Mouse (Mus musculus) thymus, postnatal 25 days (tissue): ENCODE measurements around the gene Gmppa.

Experiments used
- DNase-seq: peaks from one replicate; pipeline ENCODE4 v3.0.0; 2022

The Gmppa gene

GRCm38 (mm10) chr1:75423780-75424390 is 11.8 kb upstream of the Gmppa start:
- no peak for DNase-seq

- peak; percentile 15 for DNase-seq
Measured at GRCm38 (mm10) chr1:75425796-75426471, 9.8 kb upstream of the Gmppa start.

DNA sequence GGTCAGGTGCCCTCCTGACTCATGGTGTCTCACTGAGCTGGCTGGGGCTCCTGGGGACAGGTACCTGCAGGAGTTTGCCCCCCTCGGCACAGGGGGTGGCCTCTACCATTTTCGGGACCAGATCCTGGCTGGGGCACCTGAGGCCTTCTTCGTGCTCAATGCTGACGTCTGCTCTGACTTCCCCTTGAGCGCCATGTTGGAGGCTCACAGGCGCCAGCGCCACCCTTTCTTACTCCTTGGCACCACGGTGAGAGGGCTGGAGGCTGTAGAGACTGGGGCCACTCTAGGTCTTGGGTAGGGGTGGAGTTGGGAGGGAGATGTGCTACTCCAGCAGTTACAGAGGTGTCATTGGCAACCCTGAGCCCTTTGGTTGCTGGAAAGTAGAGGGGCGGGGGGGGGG is 3.1 kb downstream of the Gmppa start:
- DNase-seq, result no peak

DNA sequence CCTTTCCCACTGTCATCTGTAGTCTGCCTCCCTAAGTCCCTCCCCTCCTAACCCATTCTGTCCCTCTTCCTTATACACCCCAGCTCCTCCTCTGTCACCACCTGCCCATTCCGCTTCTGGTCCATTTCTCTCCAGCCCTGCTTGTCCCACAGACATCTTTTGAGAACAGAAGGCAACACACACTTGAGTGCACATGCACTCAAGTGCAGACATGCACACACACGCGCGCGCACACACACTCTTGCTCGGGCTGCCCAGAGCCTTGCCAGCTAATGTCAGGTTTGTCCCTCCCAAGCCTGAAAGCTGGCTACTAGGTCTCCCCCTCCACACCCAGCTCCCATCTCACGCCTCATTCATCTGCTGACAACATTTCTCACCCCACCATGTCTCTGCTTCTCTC is 4.9 kb downstream of the Gmppa start:
- DNase-seq, result no peak

DNA sequence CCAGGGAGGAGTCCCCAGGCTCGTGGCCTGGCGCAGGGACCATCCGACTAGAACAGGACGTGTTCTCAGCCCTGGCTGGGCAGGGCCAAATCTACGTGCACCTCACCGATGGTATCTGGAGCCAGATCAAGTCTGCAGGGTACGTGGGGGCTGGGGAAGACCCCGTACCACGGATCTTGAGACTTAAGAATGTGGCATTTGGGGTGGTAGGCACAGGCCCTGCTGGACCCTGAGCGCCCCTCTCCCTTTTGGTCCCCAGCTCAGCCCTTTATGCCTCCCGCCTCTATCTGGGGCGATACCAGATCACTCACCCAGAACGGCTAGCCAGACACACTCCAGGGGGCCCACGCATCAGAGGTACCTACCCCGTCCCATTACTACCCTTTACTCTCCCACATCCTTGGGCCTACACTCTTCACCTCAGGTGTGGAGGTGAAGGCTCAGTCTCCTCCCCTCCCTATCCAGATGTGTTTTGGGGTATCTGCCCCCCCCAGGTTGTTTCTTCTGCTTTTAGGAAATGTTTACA is 5.8 kb downstream of the Gmppa start:
- DNase-seq, result no peak

DNA sequence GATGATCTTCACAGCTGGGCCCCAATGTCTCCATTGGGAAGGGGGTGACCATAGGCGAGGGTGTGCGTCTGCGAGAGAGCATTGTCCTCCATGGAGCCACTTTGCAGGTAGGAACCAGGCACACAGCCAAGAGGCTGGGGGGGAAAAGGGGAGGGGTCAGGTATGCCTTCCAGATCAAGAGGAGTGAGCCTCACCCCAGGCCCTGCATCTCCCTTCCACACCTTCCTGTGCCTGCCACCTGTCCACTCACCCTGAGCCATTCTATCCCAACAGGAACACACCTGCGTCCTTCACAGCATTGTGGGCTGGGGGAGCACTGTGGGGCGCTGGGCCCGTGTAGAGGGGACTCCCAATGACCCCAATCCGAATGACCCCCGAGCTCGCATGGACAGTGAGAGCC is 6.4 kb downstream of the Gmppa start:
- DNase-seq, result no peak

DNA sequence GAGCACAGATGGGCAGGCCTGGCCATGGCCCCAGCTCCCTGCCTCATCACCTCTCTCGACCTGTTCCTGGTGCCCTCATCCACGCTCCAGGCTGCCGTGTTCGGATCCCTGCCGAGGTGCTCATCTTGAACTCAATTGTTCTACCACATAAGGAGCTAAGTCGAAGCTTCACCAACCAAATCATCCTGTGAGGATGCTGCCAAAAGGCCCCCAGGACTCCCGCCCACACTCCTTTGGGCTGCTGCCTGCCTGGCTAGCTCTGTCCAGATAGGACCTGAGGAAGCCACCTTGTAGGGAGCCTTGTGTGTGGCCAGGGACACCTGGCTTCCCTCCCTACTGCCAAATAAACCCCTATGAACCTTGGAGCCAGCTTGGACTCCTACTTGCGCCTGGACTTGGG is 7.1 kb downstream of the Gmppa start:
- no peak for DNase-seq

- no peak for DNase-seq
Measured at GRCm38 (mm10) chr1:75443247-75444024, 7.7 kb downstream of the Gmppa start.

GRCm38 (mm10) chr1:75444208-75444607 is 8.5 kb downstream of the Gmppa start:
- no peak for DNase-seq

DNA sequence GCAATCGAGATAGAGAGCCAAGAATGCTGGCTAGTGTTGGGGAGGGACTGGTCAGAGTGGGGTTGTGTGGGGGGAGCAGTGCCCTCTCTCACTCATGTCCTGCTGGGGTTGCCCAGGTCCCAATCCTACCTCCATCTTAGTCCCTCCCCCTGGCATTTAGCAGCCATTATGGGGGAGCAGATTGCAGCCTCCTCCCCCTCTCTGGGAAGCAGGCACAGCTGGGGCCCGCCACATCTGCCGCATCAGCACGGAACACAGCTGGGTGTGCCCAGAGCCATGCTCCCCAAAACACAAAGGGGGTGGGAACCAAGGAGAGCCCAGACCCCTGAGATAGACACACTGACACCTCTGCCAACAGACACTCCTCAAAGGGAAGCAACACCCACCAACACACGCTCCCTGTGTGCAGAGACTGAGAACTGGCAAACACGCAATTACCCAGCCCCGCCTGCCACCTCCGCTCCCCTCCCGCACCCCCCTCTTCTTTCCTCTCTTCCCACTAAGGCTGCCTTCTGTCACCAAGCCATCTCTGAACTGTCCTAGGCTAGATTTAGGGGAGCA is 9.5 kb downstream of the Gmppa start:
- DNase-seq, result no peak

DNA sequence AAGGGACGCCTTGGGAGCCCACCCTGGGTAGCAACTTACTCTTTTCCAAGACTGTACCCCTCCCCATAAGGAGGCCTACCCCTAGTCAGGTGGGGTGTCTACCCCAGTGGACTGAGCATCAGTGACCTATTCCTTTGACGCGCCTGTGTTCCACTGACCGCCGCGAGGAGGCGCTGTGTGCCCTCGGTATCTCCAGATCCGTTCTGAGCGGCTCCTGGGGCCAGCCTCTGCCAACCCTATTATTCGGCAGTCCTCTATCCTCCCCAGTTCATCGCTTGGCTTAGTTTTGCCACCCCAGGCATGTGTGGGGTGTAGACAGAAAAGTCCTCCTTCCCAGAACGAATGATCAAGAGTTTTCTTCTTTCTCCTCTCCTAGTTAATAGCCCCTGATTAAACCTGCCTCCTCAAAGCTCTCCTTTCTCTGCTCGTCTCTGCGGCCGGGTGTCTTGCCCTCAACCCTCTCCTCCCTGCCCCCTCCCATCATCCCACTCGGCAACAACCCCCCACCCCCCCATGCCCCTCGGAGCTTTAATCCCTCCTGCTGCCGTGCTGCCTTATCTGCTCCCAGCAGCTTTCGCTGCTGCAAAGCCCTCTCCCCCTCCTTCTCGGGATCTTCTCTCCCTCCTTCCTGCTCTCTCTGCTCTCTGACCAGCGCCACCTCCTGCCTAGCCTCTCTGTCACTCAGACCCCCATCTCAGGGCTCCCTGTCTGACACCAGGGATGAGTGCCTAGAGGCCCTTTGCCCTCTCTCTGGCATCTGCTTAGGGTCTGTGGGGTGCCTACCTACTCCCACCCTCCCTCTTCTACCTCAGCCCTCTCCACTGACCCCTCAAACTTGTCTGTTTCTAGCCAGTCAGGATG is 10.3 kb downstream of the Gmppa start:
- DNase-seq, result peak; percentile 52

DNA sequence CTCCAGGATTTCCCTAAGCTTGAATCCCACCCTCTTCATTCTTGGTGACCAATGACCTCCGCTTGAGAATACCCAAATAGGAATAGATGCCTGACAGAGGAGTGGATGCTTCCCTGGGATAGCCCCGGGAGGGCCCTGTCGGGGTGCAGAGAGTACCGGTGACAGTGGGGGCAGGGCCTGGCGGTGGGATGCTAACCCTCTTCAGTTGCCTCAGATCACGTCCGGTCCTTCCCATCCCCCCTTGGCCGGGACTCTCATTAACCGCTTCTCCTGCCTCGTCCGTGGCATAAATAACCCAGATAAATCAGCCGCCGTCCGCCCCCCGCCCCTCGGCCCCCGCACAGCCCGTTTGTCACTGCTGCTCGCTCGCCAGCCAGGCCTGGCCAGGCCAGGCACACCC is 10.9 kb downstream of the Gmppa start:
- DNase-seq, result no peak

DNA sequence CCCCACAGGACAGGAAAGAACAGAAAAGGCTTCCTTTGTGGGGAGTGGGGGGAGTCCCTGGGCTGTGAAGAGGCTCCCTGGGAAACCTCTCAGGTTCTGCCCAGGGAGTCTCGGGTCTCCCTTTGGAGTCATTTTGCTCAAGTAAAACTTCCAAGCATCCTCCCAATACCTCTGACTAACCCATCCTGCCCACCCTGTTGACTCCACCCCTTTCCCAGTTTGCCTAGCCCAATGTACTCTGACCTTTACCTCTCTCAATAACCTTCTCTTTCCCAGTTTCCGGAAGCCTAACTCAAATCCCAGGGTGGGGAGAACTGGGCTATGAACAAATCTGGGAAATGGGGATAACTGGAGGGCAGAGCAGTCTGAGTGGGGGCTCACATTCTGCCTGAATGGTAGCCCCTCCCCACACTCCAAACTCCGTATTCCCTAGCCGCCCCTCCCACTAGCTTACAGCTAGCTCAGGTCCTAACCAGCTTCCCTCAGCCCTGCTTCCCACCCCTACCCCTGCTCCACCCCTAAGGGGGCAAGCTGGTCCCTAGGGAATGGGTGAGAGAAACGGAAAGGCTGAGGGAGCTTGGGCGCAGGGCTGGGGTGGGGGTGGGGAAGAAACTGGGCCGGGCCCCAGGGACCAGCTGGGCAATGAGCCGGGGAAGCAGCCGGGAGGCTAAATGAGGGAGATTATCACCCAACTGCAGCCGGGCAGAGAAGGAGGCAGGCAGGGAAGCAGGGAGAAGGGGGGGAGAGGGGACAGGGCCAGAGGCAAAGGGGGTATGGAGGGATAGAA is 11.7 kb downstream of the Gmppa start:
- DNase-seq, result no peak

- no peak for DNase-seq
Measured at GRCm38 (mm10) chr1:75448052-75448431, 12.3 kb downstream of the Gmppa start.

DNA sequence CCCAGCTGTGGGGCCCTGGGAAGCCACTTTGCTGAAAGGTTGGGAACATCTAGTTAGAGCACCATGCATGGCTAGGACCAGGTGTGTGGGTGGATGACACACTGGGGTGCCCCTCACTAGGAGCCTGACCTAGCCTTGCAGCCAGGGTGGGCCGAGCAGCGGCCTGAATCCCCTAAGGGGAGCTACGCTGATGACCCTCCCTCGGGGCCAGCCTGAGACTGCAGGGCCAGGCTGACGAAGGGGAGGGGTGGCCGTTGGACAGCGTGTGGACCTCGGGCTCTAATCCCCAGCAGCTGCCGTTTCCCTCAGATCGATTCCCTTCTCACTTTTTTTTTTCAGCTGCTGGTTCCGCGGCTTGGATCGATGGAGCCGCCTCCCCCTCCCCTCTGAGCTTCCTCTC is 13.2 kb downstream of the Gmppa start:
- DNase-seq, result no peak

DNA sequence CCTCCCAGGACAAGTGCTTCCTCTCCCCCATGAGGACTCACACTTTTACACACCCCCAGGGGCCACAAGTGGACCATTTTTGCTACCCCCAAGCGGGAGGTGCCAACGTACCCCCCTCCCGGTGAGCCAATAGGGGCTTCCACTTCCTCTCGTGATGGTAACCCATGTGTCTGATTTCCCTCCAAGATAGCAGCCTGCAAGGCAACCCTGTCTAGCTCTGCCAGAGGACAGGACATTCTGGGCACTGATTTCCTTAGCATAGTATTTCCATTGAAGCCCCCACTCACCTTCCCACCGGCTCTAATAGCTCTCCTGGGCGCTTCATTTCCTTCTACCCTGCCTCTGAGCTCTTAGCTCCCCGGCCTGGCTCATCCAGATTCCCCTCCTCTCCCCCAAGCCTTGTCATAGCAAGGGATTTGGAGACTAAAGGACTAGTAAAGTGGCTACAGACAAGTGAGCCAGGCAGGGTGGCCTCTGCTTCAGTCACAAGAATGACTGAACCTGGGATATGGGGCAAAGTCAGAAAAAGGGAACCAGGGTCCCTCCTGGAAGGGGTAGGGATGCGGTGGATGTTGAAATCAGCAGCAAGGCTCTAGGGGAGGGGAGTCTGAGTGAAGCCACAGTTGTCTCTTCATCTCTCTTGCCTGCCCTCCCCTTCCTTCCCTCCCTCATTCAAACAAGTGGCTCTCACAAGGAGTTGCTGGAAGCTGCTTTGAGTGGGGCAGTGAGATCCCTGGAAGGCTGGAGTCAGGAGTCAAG is 13.8 kb downstream of the Gmppa start:
- no peak for DNase-seq

DNA sequence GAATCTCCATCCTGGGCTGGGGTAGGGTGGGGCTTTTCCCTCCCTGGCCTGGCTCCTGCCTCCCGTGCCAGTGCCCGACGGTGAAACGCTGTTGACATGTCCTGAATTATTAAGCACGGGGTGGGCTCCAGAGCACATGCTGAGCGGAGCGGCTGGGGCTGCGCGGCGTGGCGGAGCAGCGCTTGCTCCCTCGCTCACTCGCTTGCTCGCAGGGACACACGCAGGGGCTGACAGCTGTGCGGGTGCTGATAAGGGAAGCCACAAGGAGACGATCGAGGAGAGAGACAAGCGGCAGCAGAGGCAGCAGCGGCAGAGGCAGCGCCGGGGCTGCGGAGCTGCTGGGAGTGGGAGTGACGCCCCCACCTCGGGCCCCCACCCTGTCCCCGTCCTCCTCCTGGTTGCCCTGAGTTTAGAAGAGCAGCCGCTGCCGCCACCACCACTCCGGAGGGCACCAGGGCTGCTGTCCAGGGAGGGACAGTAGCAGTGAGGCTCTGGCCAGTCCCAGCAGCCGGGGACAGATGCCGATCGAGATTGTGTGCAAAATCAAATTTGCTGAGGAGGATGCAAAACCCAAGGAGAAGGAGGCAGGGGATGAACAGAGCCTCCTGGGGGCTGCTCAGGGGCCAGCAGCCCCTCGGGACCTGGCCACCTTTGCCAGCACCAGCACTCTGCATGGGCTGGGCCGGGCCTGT is 14.7 kb downstream of the Gmppa start, which contains the start of gene Asic4:
TSS of gene Asic4 (plus strand) at position 123 of the 692 bp plus-strand sequence.
- no peak for DNase-seq

- DNase-seq, result no peak
Measured at GRCm38 (mm10) chr1:75451900-75452299, 16.2 kb downstream of the Gmppa start.

DNA sequence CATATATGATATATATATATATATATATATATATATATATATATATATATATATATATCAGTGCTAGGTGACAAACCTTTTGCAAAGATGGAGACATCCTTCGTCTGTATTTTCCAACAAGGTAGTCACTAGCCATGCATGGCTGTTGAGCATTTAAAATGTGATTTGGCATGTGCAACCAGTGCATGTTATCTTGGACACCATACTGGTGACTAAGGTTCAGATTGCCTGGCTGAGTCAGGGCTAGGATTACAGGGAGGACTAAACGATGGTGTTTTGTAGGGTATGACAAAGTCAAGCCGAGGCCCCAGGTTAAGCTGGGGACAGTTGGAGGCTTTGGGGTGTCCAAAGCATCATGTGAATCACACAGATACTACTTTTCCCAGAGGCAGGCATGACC is 19.7 kb downstream of the Gmppa start:
- DNase-seq, result no peak

DNA sequence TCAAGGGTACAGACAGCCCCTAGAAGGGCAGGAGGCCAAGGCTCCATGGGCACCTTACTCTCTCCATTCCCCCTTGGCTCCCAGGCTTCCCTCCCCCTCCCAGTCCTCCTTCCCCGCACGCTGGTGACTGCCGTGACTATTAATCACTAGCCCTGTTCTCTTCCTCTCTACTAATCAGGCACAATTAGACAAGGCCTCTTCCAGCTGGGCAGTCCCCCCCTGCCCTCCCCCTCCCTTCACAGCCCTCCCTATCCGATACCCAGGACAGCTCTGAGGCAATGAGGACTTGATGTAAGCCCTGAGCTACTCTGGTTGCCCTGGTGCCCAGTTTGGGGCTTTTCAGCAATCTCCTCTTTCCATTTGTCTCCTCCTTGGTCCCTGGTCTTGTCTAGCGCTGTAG is 20.2 kb downstream of the Gmppa start:
- no peak for DNase-seq
